Mouse (Mus musculus): ENCODE measurements around the gene Opa3.

Opa3 gene

GRCm38 (mm10) chr7:19279052-19279451 is 50.9 kb downstream of the Opa3 start:
- peak; percentile 78 for DNase-seq (ENCODE audit: low read depth, low spot score)

GRCm38 (mm10) chr7:19279581-19280114 is 51.5 kb downstream of the Opa3 start, which contains the start of gene Ppm1n:
Gene Ppm1n (minus strand): TSS chr7:19280064.
- peak; percentile 73 for DNase-seq (ENCODE audit: low read depth, low spot score)

GRCm38 (mm10) chr7:19281680-19282304 is 53.7 kb downstream of the Opa3 start:
- peak; percentile 82 for DNase-seq (ENCODE audit: low read depth, low spot score)

GRCm38 (mm10) chr7:19282385-19282784 is 54.3 kb downstream of the Opa3 start, which contains the start of gene Rtn2:
Gene Rtn2 (plus strand): TSS chr7:19282624.
- peak; percentile 91 for DNase-seq (ENCODE audit: low read depth, low spot score)

- DNase-seq (ENCODE audit: low read depth, low spot score) = peak; percentile 74
These were observed 54.8 kb downstream of the Opa3 start for GRCm38 (mm10) chr7:19282791-19283405.

- no peak for DNase-seq (ENCODE audit: low read depth, low spot score)
These were observed 55.3 kb downstream of the Opa3 start for GRCm38 (mm10) chr7:19283406-19283804.

- peak; percentile 78 for DNase-seq (ENCODE audit: low read depth, low spot score)
These were observed 56.6 kb downstream of the Opa3 start for GRCm38 (mm10) chr7:19284763-19285162.

GRCm38 (mm10) chr7:19290969-19291596 is 62.9 kb downstream of the Opa3 start:
- DNase-seq (ENCODE audit: low read depth, low spot score) = peak; percentile 68

- DNase-seq (ENCODE audit: low read depth, low spot score) = peak; percentile 96
These were observed 67.5 kb downstream of the Opa3 start for GRCm38 (mm10) chr7:19295503-19296185.

GRCm38 (mm10) chr7:19297034-19297433 is 68.9 kb downstream of the Opa3 start:
- peak; percentile 75 for DNase-seq (ENCODE audit: low read depth, low spot score)

- no peak for DNase-seq (ENCODE audit: low read depth, low spot score)
These were observed 69.7 kb downstream of the Opa3 start for GRCm38 (mm10) chr7:19297794-19298193.

GRCm38 (mm10) chr7:19299194-19299593 is 71.1 kb downstream of the Opa3 start:
- peak; percentile 63 for DNase-seq (ENCODE audit: low read depth, low spot score)

GRCm38 (mm10) chr7:19300501-19301421 is 72.6 kb downstream of the Opa3 start:
- peak; percentile 78 for DNase-seq (ENCODE audit: low read depth, low spot score)

GRCm38 (mm10) chr7:19301461-19302263 is 73.5 kb downstream of the Opa3 start:
- no peak for DNase-seq (ENCODE audit: low read depth, low spot score)

GRCm38 (mm10) chr7:19302264-19303045 is 74.3 kb downstream of the Opa3 start:
- no peak for DNase-seq (ENCODE audit: low read depth, low spot score)

- DNase-seq (ENCODE audit: low read depth, low spot score) = no peak
These were observed 74.8 kb downstream of the Opa3 start for GRCm38 (mm10) chr7:19303046-19303305.

- peak; percentile 81 for DNase-seq (ENCODE audit: low read depth, low spot score)
These were observed 75.6 kb downstream of the Opa3 start for GRCm38 (mm10) chr7:19303770-19304169.

GRCm38 (mm10) chr7:19304501-19305412 is 76.6 kb downstream of the Opa3 start:
- no peak for DNase-seq (ENCODE audit: low read depth, low spot score)

GRCm38 (mm10) chr7:19305413-19305735 is 77.2 kb downstream of the Opa3 start:
- no peak for DNase-seq (ENCODE audit: low read depth, low spot score)

Measured in R1 (cell line).